Mouse (Mus musculus) ES-Bruce4 (cell line): ENCODE data around the gene Rgs16.

Source experiments
- CTCF ChIP-seq: IDR thresholded peaks from one replicate; pipeline ENCODE4 v1.8.1; 2011; ENCODE audit warnings: low read depth, low read length
- EP300 ChIP-seq: IDR thresholded peaks from 2 replicates; pipeline ENCODE4 v1.6.1; 2011; ENCODE audit warnings: low read depth, low read length; ENCODE audit not compliant: insufficient read depth
- POLR2A ChIP-seq: IDR thresholded peaks from one replicate; pipeline ENCODE4 v1.8.1; 2011; ENCODE audit warnings: low read length; ENCODE audit not compliant: insufficient read depth

- no peak for TF ChIP-seq CTCF
- TF ChIP-seq POLR2A, result no peak
- no peak for TF ChIP-seq EP300
These were observed 9.9 kb downstream of the Rgs16 start for GRCm38 (mm10) chr1:153750054-153750453.
